Mouse (Mus musculus): ENCODE data around the gene Matn4.

- TF ChIP-seq POLR2A (IDR thresholded peaks at IDR 0.05; ENCODE audit: borderline replicate concordance, extremely low read depth, insufficient read depth, insufficient read length, poor library complexity, severe bottlenecking) = no peak
- TF ChIP-seq CTCF (IDR thresholded peaks at IDR 0.05; ENCODE audit: borderline replicate concordance, extremely low read depth, insufficient read depth, insufficient read length) = no peak
Observed at GRCm38 (mm10) chr2:164421306-164421705, 16.3 kb upstream of the Matn4 start.

Measured in brain, embryonic 14.5 days (tissue).